Mouse (Mus musculus): ENCODE data around the gene Slfn8.
A peak's percentile ranks its signal among the peaks of the same experiment; 100 is the strongest.
"Not testable (repeated sequence)": the region's sequence is repeated elsewhere in the genome, so short reads cannot be mapped to it uniquely, and the experiment has no call there.

Slfn8 gene

GRCm38 (mm10) chr11:83020621-83021020, at the start of gene Slfn8:
TSS of gene Slfn8 (minus strand) at chr11:83020810.
- DNase-seq, result no peak

GRCm38 (mm10) chr11:83067982-83068694, 47.5 kb upstream of the Slfn8 start:
- no peak for DNase-seq

GRCm38 (mm10) chr11:83066640-83067531, 46.3 kb upstream of the Slfn8 start:
- no peak for DNase-seq

- DNase-seq, result no peak
Measured at GRCm38 (mm10) chr11:83065441-83066344, 45.1 kb upstream of the Slfn8 start.

- DNase-seq, result no peak
Measured at GRCm38 (mm10) chr11:83064946-83065345, 44.3 kb upstream of the Slfn8 start, which contains the start of gene Slfn2. TSS of gene Slfn2 (plus strand) at chr11:83065112.

GRCm38 (mm10) chr11:83063941-83064349, 43.3 kb upstream of the Slfn8 start:
- DNase-seq, result no peak

- no peak for DNase-seq
Measured at GRCm38 (mm10) chr11:83063126-83063525, 42.5 kb upstream of the Slfn8 start.

GRCm38 (mm10) chr11:83061806-83062205, 41.2 kb upstream of the Slfn8 start:
- DNase-seq, result no peak

GRCm38 (mm10) chr11:83060412-83061020, 39.9 kb upstream of the Slfn8 start:
- no peak for DNase-seq

GRCm38 (mm10) chr11:83057863-83058262, 37.3 kb upstream of the Slfn8 start:
- peak; percentile 11 for DNase-seq

GRCm38 (mm10) chr11:83045642-83046041, 25.0 kb upstream of the Slfn8 start:
- no peak for DNase-seq

- no peak for DNase-seq
Measured at GRCm38 (mm10) chr11:83043891-83044290, 23.3 kb upstream of the Slfn8 start.

- DNase-seq, result no peak
Measured at GRCm38 (mm10) chr11:83041000-83041399, 20.4 kb upstream of the Slfn8 start.

- DNase-seq, result no peak
Measured at GRCm38 (mm10) chr11:83040325-83040724, 19.7 kb upstream of the Slfn8 start.

GRCm38 (mm10) chr11:83039796-83040195, 19.2 kb upstream of the Slfn8 start:
- DNase-seq, result no peak

GRCm38 (mm10) chr11:83039156-83039555, 18.5 kb upstream of the Slfn8 start:
- DNase-seq, result no peak

- not testable (repeated sequence) for DNase-seq
Measured at GRCm38 (mm10) chr11:83038686-83039085, 18.1 kb upstream of the Slfn8 start.

- DNase-seq, result not testable (repeated sequence)
Measured at GRCm38 (mm10) chr11:83019561-83020519, 770 bp downstream of the Slfn8 start.

GRCm38 (mm10) chr11:83016093-83016492, 4.5 kb downstream of the Slfn8 start:
- no peak for DNase-seq

GRCm38 (mm10) chr11:83013356-83013755, 7.3 kb downstream of the Slfn8 start:
- DNase-seq, result no peak

Measured in cerebellum, adult 9-10 months (tissue).